Mouse (Mus musculus) spleen, adult 2 months (tissue): ENCODE results near the gene Zp1. TPM values are rescaled to one million over a fixed set of nuclear protein-coding genes. Genes with fewer than 3 reads are reported as not detected.

Source experiments
- DNase-seq, 2 experiments: peaks; one replicate each; pipeline versions ENCODE4 v3.0.0 to v3.0.0-alpha.2; 2012 to 2021; ENCODE audit warnings: low spot score in 2 of 2, low read depth in 1 of 2
- H3K27ac ChIP-seq: fragments of 200-500 bp; 2 replicates; pipeline ENCODE4 v1.5.1; 2012; ENCODE audit warnings: low read length, inconsistent platforms; ENCODE audit not compliant: insufficient read depth
- H3K27me3 ChIP-seq: fragments of 200-500 bp; 2 replicates; pipeline ENCODE4 v1.6.1; 2012; ENCODE audit warnings: mild to moderate bottlenecking, moderate library complexity, low read length, inconsistent platforms; ENCODE audit not compliant: control insufficient read depth, insufficient read depth
- H3K36me3 ChIP-seq: fragments of 200-500 bp; 2 replicates; pipeline ENCODE4 v1.6.1; 2012; ENCODE audit warnings: mild to moderate bottlenecking, low read length, inconsistent platforms; ENCODE audit not compliant: control insufficient read depth, insufficient read depth
- H3K4me1 ChIP-seq: fragments of 200-500 bp; 2 replicates; pipeline ENCODE4 v1.6.1; 2011; ENCODE audit warnings: inconsistent platforms; ENCODE audit not compliant: control insufficient read depth, insufficient read depth, insufficient read length
- H3K4me3 ChIP-seq: fragments of 200-500 bp; 2 replicates; pipeline ENCODE4 v1.5.1; 2011; ENCODE audit warnings: mild to moderate bottlenecking, inconsistent platforms; ENCODE audit not compliant: insufficient read depth, insufficient read length; ENCODE audit errors: extremely low read depth
- CTCF ChIP-seq: fragments of 200-500 bp; IDR thresholded peaks from 2 replicates; pipeline ENCODE4 v1.5.1; 2011; ENCODE audit warnings: mild to moderate bottlenecking, inconsistent platforms; ENCODE audit not compliant: insufficient read depth, insufficient read length, insufficient replicate concordance; ENCODE audit errors: extremely low read depth
- POLR2A ChIP-seq: fragments of 200-500 bp; IDR thresholded peaks from 2 replicates; pipeline ENCODE4 v1.6.1; 2011; ENCODE audit warnings: low read depth, low read length, inconsistent platforms
- WGBS: fragments of 180-500 bp; shearing (Covaris S2); methylation state at CpG from one replicate; pipeline ENCODE4 v1.1.7; 2018; 5-methylcytosine and 5-hydroxymethylcytosine counted together
- polyA plus RNA-seq: library from polyadenylated mRNA; depleted of rRNA; stranded (reverse); fragments of >200 nt; gene quantifications from 2 replicates; pipeline ENCODE4 v1.2.3, GENCODE M21; 2012; rRNA removed

Zp1 gene
- polyA plus RNA-seq, 1 experiment = 0.04 TPM

- TF ChIP-seq CTCF = no peak
- no peak for TF ChIP-seq POLR2A
- H3K4me3 ChIP-seq = no peak overlapping the region; the same call in 1 of the 2 replicates
- H3K36me3 ChIP-seq = peaks cover 16% of the 10 kb centered on the region
- peaks cover 3% of the 10 kb centered on the region for H3K27me3 ChIP-seq
- peaks cover 7% of the 10 kb centered on the region for H3K4me1 ChIP-seq
- H3K27ac ChIP-seq = no peak overlapping the region
- no peak for DNase-seq
- WGBS = 9% methylated on average over 17 of the region's 17 CpGs
Measured at GRCm38 (mm10) chr19:10868623-10869141, 51.8 kb downstream of the Zp1 start.

DNA sequence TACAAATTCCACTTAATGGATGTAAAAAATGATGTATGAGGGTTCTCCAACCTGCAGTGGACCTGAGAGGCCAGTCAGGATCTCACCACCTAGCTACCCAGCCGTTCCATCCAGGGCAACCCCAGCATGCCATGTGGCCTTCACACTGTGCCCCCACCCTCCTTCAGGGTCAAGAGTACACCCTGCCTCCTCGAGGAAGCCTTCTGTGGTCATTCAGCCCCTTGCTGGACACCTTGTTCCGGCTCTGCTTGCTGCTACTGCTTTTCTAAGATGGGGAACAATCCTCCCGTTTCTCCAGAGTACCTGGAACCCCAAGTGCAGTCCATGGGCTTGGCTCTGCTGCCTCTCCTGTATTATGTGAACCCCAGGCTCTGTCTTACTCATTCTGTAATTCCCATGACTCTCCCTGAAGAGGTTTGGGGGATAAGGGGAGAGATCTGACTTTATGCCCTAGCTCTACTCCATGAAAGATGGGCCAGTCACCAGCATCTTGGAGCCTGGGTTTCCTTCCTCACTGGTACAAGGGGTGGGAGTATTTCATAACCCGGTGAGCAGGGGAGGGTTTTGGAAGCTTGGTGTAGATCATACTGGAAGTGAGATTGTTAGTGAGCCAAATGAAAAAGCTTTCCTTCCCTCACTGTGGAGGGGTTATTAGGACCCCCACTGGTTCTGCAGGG is 52.3 kb downstream of the Zp1 start:
- DNase-seq = no peak
- no peak overlapping the region for H3K27ac ChIP-seq
- H3K4me3 ChIP-seq = no peak overlapping the region
- peaks cover 7% of the 10 kb centered on the region for H3K4me1 ChIP-seq
- peaks cover 3% of the 10 kb centered on the region for H3K27me3 ChIP-seq
- TF ChIP-seq CTCF = no peak
- no peak for TF ChIP-seq POLR2A
- WGBS = 60% methylated on average over 5 of the region's 5 CpGs
- peaks cover 10% of the 10 kb centered on the region for H3K36me3 ChIP-seq

- no peak overlapping the region for H3K27ac ChIP-seq
- peaks cover 7% of the 10 kb centered on the region for H3K4me1 ChIP-seq
- TF ChIP-seq POLR2A = no peak
- no peak for TF ChIP-seq CTCF
- H3K27me3 ChIP-seq = peaks cover 3% of the 10 kb centered on the region
- peaks cover under 1% of the 10 kb centered on the region for H3K36me3 ChIP-seq
- DNase-seq = no peak
- no peak overlapping the region for H3K4me3 ChIP-seq
- 92% methylated on average over 13 of the region's 13 CpGs for WGBS
Measured at GRCm38 (mm10) chr19:10866351-10866750, 54.1 kb downstream of the Zp1 start.

Other genes starting within 250 kb of the Zp1 start
- gene Pga5, start 242.6 kb downstream of the Zp1 start, polyA plus RNA-seq = not detected in 2 replicates
- gene Vps37c, start 231.9 kb downstream of the Zp1 start, polyA plus RNA-seq = 19.7 and 22.0 TPM in 2 replicates
- gene Cd5, start 181.6 kb downstream of the Zp1 start, polyA plus RNA-seq = 35.2 and 41.1 TPM in 2 replicates
- gene Cd6, start 90.6 kb downstream of the Zp1 start, polyA plus RNA-seq = 41.0 and 47.0 TPM in 2 replicates
- gene Slc15a3, start 80.9 kb downstream of the Zp1 start, polyA plus RNA-seq = 39.7 and 45.4 TPM in 2 replicates
- gene Tmem132a, start 50.7 kb downstream of the Zp1 start, polyA plus RNA-seq = 4.9 TPM in 2 replicates
- gene Tmem109, start 38.6 kb downstream of the Zp1 start, polyA plus RNA-seq = 45.8 and 47.9 TPM in 2 replicates
- 146 and 181 TPM in 2 replicates for gene Prpf19, start 25.4 kb downstream of the Zp1 start, polyA plus RNA-seq
- gene Ptgdr2, start 16.5 kb upstream of the Zp1 start, polyA plus RNA-seq = 0.54 and 0.82 TPM in 2 replicates
- 4.3 and 5.8 TPM in 2 replicates for gene Ccdc86, start 28.6 kb upstream of the Zp1 start, polyA plus RNA-seq
- gene Ms4a10, start 54.0 kb upstream of the Zp1 start, polyA plus RNA-seq = not detected in 2 replicates
- 0.06 and 0.35 TPM in 2 replicates for gene Ms4a15, start 72.6 kb upstream of the Zp1 start, polyA plus RNA-seq
- not detected in 2 replicates for gene Ms4a18, start 97.4 kb upstream of the Zp1 start, polyA plus RNA-seq
- 2.1 and 2.6 TPM in 2 replicates for gene Ms4a8a, start 160.5 kb upstream of the Zp1 start, polyA plus RNA-seq
- not detected in 2 replicates for gene 1700017D01Rik, start 210.2 kb upstream of the Zp1 start, polyA plus RNA-seq
- not detected in 2 replicates for gene 1700025F22Rik, start 244.7 kb upstream of the Zp1 start, polyA plus RNA-seq